Mouse (Mus musculus): ENCODE data around the gene Slc27a1.

Gene Slc27a1

GRCm38 (mm10) chr8:71625088-71625487, 56.4 kb downstream of the Slc27a1 start:
- no peak for DNase-seq (ENCODE audit: extremely low spot score)

- DNase-seq (ENCODE audit: extremely low spot score), result no peak
These were observed 58.1 kb downstream of the Slc27a1 start for GRCm38 (mm10) chr8:71626753-71627152.

- DNase-seq (ENCODE audit: extremely low spot score), result no peak
These were observed 58.8 kb downstream of the Slc27a1 start for GRCm38 (mm10) chr8:71627265-71628099.

GRCm38 (mm10) chr8:71628396-71629095, 59.9 kb downstream of the Slc27a1 start:
- no peak for DNase-seq (ENCODE audit: extremely low spot score)

GRCm38 (mm10) chr8:71629096-71629697, 60.5 kb downstream of the Slc27a1 start:
- DNase-seq (ENCODE audit: extremely low spot score), result peak; percentile 96

- peak; percentile 60 for DNase-seq (ENCODE audit: extremely low spot score)
These were observed 61.1 kb downstream of the Slc27a1 start for GRCm38 (mm10) chr8:71629781-71630212.

- no peak for DNase-seq (ENCODE audit: extremely low spot score)
These were observed 62.1 kb downstream of the Slc27a1 start for GRCm38 (mm10) chr8:71630761-71631160.

- DNase-seq (ENCODE audit: extremely low spot score), result no peak
These were observed 63.2 kb downstream of the Slc27a1 start for GRCm38 (mm10) chr8:71631897-71632296.

GRCm38 (mm10) chr8:71633164-71633563, 64.5 kb downstream of the Slc27a1 start:
- DNase-seq (ENCODE audit: extremely low spot score), result peak; percentile 48

- DNase-seq (ENCODE audit: extremely low spot score), result peak; percentile 79
These were observed 65.4 kb downstream of the Slc27a1 start for GRCm38 (mm10) chr8:71633981-71634667.

Measured in embryo, embryonic 9.5 days (tissue).